7 mouse cellular contexts compared by ENCODE assay signal in genomic region chr4:154024729-154025521, GRCm38 (mm10). TPM values are rescaled to one million over a fixed set of nuclear protein-coding genes. Genes with fewer than 3 reads are reported as not detected.
DNase-seq lines count a peak whose midpoint lies in the region; ATAC-seq lines count a peak whose summit lies in the region.

No protein-coding gene starts in this region.

- 0 out of 2 replicates have a peak, but pooled peaks cover 7% of the 10 kb centered on the region for H3K27me3 ChIP-seq in neural tube, embryonic 11.5 days (ENCODE audit: control insufficient read depth, insufficient read depth, low read length)
- peaks cover 4% of the 10 kb centered on the region; the same call in 1 of the 2 replicates for H3K27me3 ChIP-seq in embryonic facial prominence, embryonic 14.5 days (replicated peaks; ENCODE audit: control insufficient read depth, insufficient read depth, low read length)
- no peaks in the 10 kb centered on the region for H3K27me3 ChIP-seq in intestine, embryonic 14.5 days (replicated peaks; ENCODE audit: control insufficient read depth, insufficient read depth, low read length)
- H3K27me3 ChIP-seq in liver, embryonic 15.5 days = no peaks in the 10 kb centered on the region

- no peak for DNase-seq in neural tube, embryonic 11.5 days (ENCODE audit: low spot score)
- no peak for DNase-seq in neural tube, embryonic 10.5 days (ENCODE audit: extremely low spot score, low spot score)
- DNase-seq in embryonic facial prominence, embryonic 14.5 days (ENCODE audit: low spot score) = no peak
- no peak for DNase-seq in intestine, embryonic 14.5 days (ENCODE audit: low spot score)
- peak; percentile 65 for DNase-seq in telencephalon, adult 2 months (ENCODE audit: low read depth, low spot score)
- no peak for DNase-seq in urinary bladder, adult 18-20 months (ENCODE audit: low spot score in 2 of 2)

- H3K36me3 ChIP-seq in neural tube, embryonic 11.5 days (ENCODE audit: control insufficient read depth, insufficient read depth, low read length) = peaks cover 9% of the 10 kb centered on the region
- H3K36me3 ChIP-seq in embryonic facial prominence, embryonic 14.5 days (ENCODE audit: control insufficient read depth, insufficient read depth, low read length) = peaks cover 24% of the 10 kb centered on the region
- peaks cover 26% of the 10 kb centered on the region for H3K36me3 ChIP-seq in intestine, embryonic 14.5 days (ENCODE audit: control insufficient read depth, insufficient read depth, low read length)
- peaks cover 37% of the 10 kb centered on the region for H3K36me3 ChIP-seq in liver, embryonic 15.5 days (replicated peaks)

- H3K9me3 ChIP-seq in neural tube, embryonic 11.5 days (ENCODE audit: control insufficient read depth, low read length) = no peaks in the 10 kb centered on the region
- no peaks in the 10 kb centered on the region for H3K9me3 ChIP-seq in embryonic facial prominence, embryonic 14.5 days (ENCODE audit: control insufficient read depth, low read length)
- no peaks in the 10 kb centered on the region for H3K9me3 ChIP-seq in intestine, embryonic 14.5 days (ENCODE audit: control insufficient read depth, low read length)
- no peaks in the 10 kb centered on the region for H3K9me3 ChIP-seq in liver, embryonic 15.5 days (replicated peaks)

- ATAC-seq in neural tube, embryonic 11.5 days (ENCODE audit: insufficient read depth, low FRiP score, low TSS enrichment) = no peak
- no peak for ATAC-seq in embryonic facial prominence, embryonic 14.5 days (ENCODE audit: low read depth)
- no peak for ATAC-seq in intestine, embryonic 14.5 days (replicated peaks; ENCODE audit: low FRiP score, low TSS enrichment, low read depth)
- no peak for ATAC-seq in liver, embryonic 15.5 days (ENCODE audit: insufficient read depth)

- WGBS in neural tube, embryonic 11.5 days = 41% methylated on average over 17 of the region's 17 CpGs
- 27% methylated on average over 17 of the region's 17 CpGs for WGBS in embryonic facial prominence, embryonic 14.5 days
- 30% methylated on average over 17 of the region's 17 CpGs for WGBS in intestine, embryonic 14.5 days
- 8% methylated on average over 17 of the region's 17 CpGs for WGBS in liver, embryonic 15.5 days (ENCODE audit: insufficient replicate concordance)

- H3K4me1 ChIP-seq in neural tube, embryonic 11.5 days (ENCODE audit: control insufficient read depth, insufficient read depth, low read length) = peaks cover 8% of the 10 kb centered on the region; the same call in 1 of the 2 replicates
- H3K4me1 ChIP-seq in embryonic facial prominence, embryonic 14.5 days (ENCODE audit: control insufficient read depth, insufficient read depth, low read length) = no peaks in the 10 kb centered on the region
- H3K4me1 ChIP-seq in intestine, embryonic 14.5 days (replicated peaks; ENCODE audit: control insufficient read depth, insufficient read depth, low read length) = peaks cover 12% of the 10 kb centered on the region
- peaks cover 82% of the 10 kb centered on the region for H3K4me1 ChIP-seq in liver, embryonic 15.5 days (replicated peaks)

- no peak overlapping the region for H3K4me3 ChIP-seq in neural tube, embryonic 11.5 days (ENCODE audit: low read depth, low read length)
- H3K4me3 ChIP-seq in embryonic facial prominence, embryonic 14.5 days (ENCODE audit: low read depth, low read length) = peak overlapping the region; percentile 40
- H3K4me3 ChIP-seq in intestine, embryonic 14.5 days (ENCODE audit: low read depth, low read length) = peak overlapping the region; percentile 43
- H3K4me3 ChIP-seq in liver, embryonic 15.5 days (replicated peaks) = peak overlapping the region; percentile 84

- no peak overlapping the region for H3K4me2 ChIP-seq in neural tube, embryonic 11.5 days (ENCODE audit: low read depth)
- peak overlapping the region; percentile 68 for H3K4me2 ChIP-seq in embryonic facial prominence, embryonic 14.5 days (ENCODE audit: low read depth, low read length)
- H3K4me2 ChIP-seq in intestine, embryonic 14.5 days (ENCODE audit: low read length) = peak overlapping the region; percentile 70
- H3K4me2 ChIP-seq in liver, embryonic 15.5 days = peak overlapping the region; percentile 93

- H3K9ac ChIP-seq in neural tube, embryonic 11.5 days (ENCODE audit: low read length) = no peak overlapping the region
- H3K9ac ChIP-seq in embryonic facial prominence, embryonic 14.5 days (ENCODE audit: low read depth, low read length) = peak overlapping the region; percentile 56; the same call in 1 of the 2 replicates
- H3K9ac ChIP-seq in intestine, embryonic 14.5 days (ENCODE audit: low read length) = peak overlapping the region; percentile 46
- H3K9ac ChIP-seq in liver, embryonic 15.5 days = peak overlapping the region; percentile 92

- H3K27ac ChIP-seq in neural tube, embryonic 11.5 days (ENCODE audit: low read depth, low read length) = peak overlapping the region; percentile 23; the same call in 1 of the 2 replicates
- H3K27ac ChIP-seq in embryonic facial prominence, embryonic 14.5 days (replicated peaks; ENCODE audit: low read depth, low read length) = no peak overlapping the region
- H3K27ac ChIP-seq in intestine, embryonic 14.5 days (ENCODE audit: low read depth) = peak overlapping the region; percentile 49
- H3K27ac ChIP-seq in liver, embryonic 15.5 days (replicated peaks) = peak overlapping the region; percentile 94

RNA-seq across cellular contexts. Expression of gene Smim1, which starts 1.1 kb away (rescaled TPM):
- polyA plus RNA-seq in neural tube, embryonic 11.5 days (2014; fragmentation: Nextera tagmentation; extraction: Ambion mirVana) = 8.5 and 10.5 TPM in 2 replicates
- 34.3 TPM in 2 replicates for polyA plus RNA-seq in embryonic facial prominence, embryonic 14.5 days (2014; fragmentation: Nextera tagmentation; extraction: Ambion mirVana)
- 102 and 112 TPM in 2 replicates for polyA plus RNA-seq in intestine, embryonic 14.5 days (2014; fragmentation: Nextera tagmentation; extraction: Ambion mirVana)
- polyA plus RNA-seq in liver, embryonic 15.5 days (2015; fragmentation: Nextera tagmentation; extraction: Ambion mirVana) = 321 and 326 TPM in 2 replicates

RNA-seq across cellular contexts. Expression of gene Lrrc47, which starts 13.4 kb away (rescaled TPM):
- polyA plus RNA-seq in neural tube, embryonic 11.5 days (2014; fragmentation: Nextera tagmentation; extraction: Ambion mirVana) = 15.2 and 18.6 TPM in 2 replicates
- polyA plus RNA-seq in embryonic facial prominence, embryonic 14.5 days (2014; fragmentation: Nextera tagmentation; extraction: Ambion mirVana) = 11.6 and 11.9 TPM in 2 replicates
- 14.2 and 14.9 TPM in 2 replicates for polyA plus RNA-seq in intestine, embryonic 14.5 days (2014; fragmentation: Nextera tagmentation; extraction: Ambion mirVana)
- 16.8 and 17.7 TPM in 2 replicates for polyA plus RNA-seq in liver, embryonic 15.5 days (2015; fragmentation: Nextera tagmentation; extraction: Ambion mirVana)

RNA-seq across cellular contexts. Expression of gene Ccdc27, which starts 17.6 kb away (rescaled TPM):
- not detected in 2 replicates for polyA plus RNA-seq in neural tube, embryonic 11.5 days (2014; fragmentation: Nextera tagmentation; extraction: Ambion mirVana)
- 0.09 TPM in 1 of 2 replicates, not detected in the other for polyA plus RNA-seq in embryonic facial prominence, embryonic 14.5 days (2014; fragmentation: Nextera tagmentation; extraction: Ambion mirVana)
- not detected in 2 replicates for polyA plus RNA-seq in intestine, embryonic 14.5 days (2014; fragmentation: Nextera tagmentation; extraction: Ambion mirVana)
- polyA plus RNA-seq in liver, embryonic 15.5 days (2015; fragmentation: Nextera tagmentation; extraction: Ambion mirVana) = 0.08 TPM in 1 of 2 replicates, not detected in the other

RNA-seq across cellular contexts. Expression of gene Cep104, which starts 49.9 kb away (rescaled TPM):
- 22.3 and 22.9 TPM in 2 replicates for polyA plus RNA-seq in neural tube, embryonic 11.5 days (2014; fragmentation: Nextera tagmentation; extraction: Ambion mirVana)
- polyA plus RNA-seq in embryonic facial prominence, embryonic 14.5 days (2014; fragmentation: Nextera tagmentation; extraction: Ambion mirVana) = 14.2 and 15.2 TPM in 2 replicates
- 13.9 and 14.8 TPM in 2 replicates for polyA plus RNA-seq in intestine, embryonic 14.5 days (2014; fragmentation: Nextera tagmentation; extraction: Ambion mirVana)
- 6.4 and 6.7 TPM in 2 replicates for polyA plus RNA-seq in liver, embryonic 15.5 days (2015; fragmentation: Nextera tagmentation; extraction: Ambion mirVana)

RNA-seq across cellular contexts. Expression of gene Dffb, which starts 50.0 kb away (rescaled TPM):
- polyA plus RNA-seq in neural tube, embryonic 11.5 days (2014; fragmentation: Nextera tagmentation; extraction: Ambion mirVana) = 10.2 and 11.7 TPM in 2 replicates
- 7.3 and 10.1 TPM in 2 replicates for polyA plus RNA-seq in embryonic facial prominence, embryonic 14.5 days (2014; fragmentation: Nextera tagmentation; extraction: Ambion mirVana)
- polyA plus RNA-seq in intestine, embryonic 14.5 days (2014; fragmentation: Nextera tagmentation; extraction: Ambion mirVana) = 12.1 and 15.1 TPM in 2 replicates
- polyA plus RNA-seq in liver, embryonic 15.5 days (2015; fragmentation: Nextera tagmentation; extraction: Ambion mirVana) = 7.1 and 7.4 TPM in 2 replicates
